Mouse (Mus musculus) heart, postnatal 0 days (tissue): ENCODE measurements around the gene Gm11077. TPM values are rescaled to one million over a fixed set of nuclear protein-coding genes. Genes with fewer than 3 reads are reported as not detected.

ENCODE experiments used
- ATAC-seq: fragments of 200-750 bp; cut with Nextera tagmentation; 2 replicates; pipeline ENCODE4 v1.8.0; 2017; ENCODE audit warnings: low read depth, moderate number of reproducible peaks, moderate library complexity; ENCODE audit not compliant: insufficient read depth
- DNase-seq: peaks from one replicate; pipeline ENCODE4 v3.0.0-alpha.2; 2016; ENCODE audit warnings: low spot score
- H3K27ac ChIP-seq: fragments of 300-500 bp; sonication (generic); 2 replicates; pipeline ENCODE4 v1.5.1; 2014; ENCODE audit warnings: low read depth, mild to moderate bottlenecking
- H3K27me3 ChIP-seq: fragments of 300-500 bp; sonication (generic); 2 replicates; pipeline ENCODE4 v1.6.1; 2014; ENCODE audit warnings: low read length, mixed read lengths; ENCODE audit not compliant: control insufficient read depth, insufficient read depth
- H3K36me3 ChIP-seq: fragments of 300-500 bp; sonication (generic); replicated peaks from 2 replicates; pipeline ENCODE4 v1.6.1; 2014; ENCODE audit warnings: low read length, mixed read lengths; ENCODE audit not compliant: control insufficient read depth, insufficient read depth
- H3K4me1 ChIP-seq: fragments of 300-500 bp; sonication (generic); 2 replicates; pipeline ENCODE4 v1.6.1; 2014; ENCODE audit warnings: antibody characterized with exemption; ENCODE audit not compliant: control insufficient read depth, insufficient read depth
- H3K4me2 ChIP-seq: fragments of 300-500 bp; sonication (generic); 2 replicates; pipeline ENCODE4 v1.6.1; 2014; ENCODE audit warnings: low read depth, mild to moderate bottlenecking, low read length, moderate library complexity
- H3K4me3 ChIP-seq: fragments of 300-500 bp; sonication (generic); 2 replicates; pipeline ENCODE4 v1.5.1; 2014; ENCODE audit warnings: low read depth, low read length
- H3K9ac ChIP-seq: fragments of 300-500 bp; sonication (generic); replicated peaks from 2 replicates; pipeline ENCODE4 v1.6.1; 2014; ENCODE audit warnings: low read depth, low read length, mixed read lengths
- H3K9me3 ChIP-seq: fragments of 300-500 bp; sonication (generic); replicated peaks from 2 replicates; pipeline ENCODE4 v1.6.1; 2016; ENCODE audit warnings: low read length; ENCODE audit not compliant: control insufficient read depth
- CTCF ChIP-seq: IDR thresholded peaks from 2 replicates; pipeline ENCODE4 v1.5.1; 2016; ENCODE audit warnings: antibody characterized with exemption, control low read depth, low read depth
- EP300 ChIP-seq: IDR thresholded peaks from 2 replicates; pipeline ENCODE4 v1.6.1; 2016; ENCODE audit warnings: antibody characterized with exemption, low read depth
- WGBS: fragments of 180-500 bp; shearing (Covaris S2); extraction: QIAGEN DNeasy Blood & Tissue Kit; methylation state at CpG from one replicate; pipeline ENCODE4 v1.1.7; 2014; 5-methylcytosine and 5-hydroxymethylcytosine counted together
- polyA plus RNA-seq: library from polyadenylated mRNA; unstranded; fragments of >200 nt; fragmentation: Nextera tagmentation; extraction: Ambion mirVana; gene quantifications from 2 replicates; pipeline ENCODE4 v1.2.1, GENCODE M21; 2015
- total RNA-seq: library from RNA; depleted of rRNA; stranded (reverse); fragments of >200 nt; gene quantifications from 2 replicates; pipeline ENCODE4 v1.2.3, GENCODE M21; 2014; ENCODE audit warnings: low replicate concordance; rRNA removed

Gm11077 gene
- total and polyA plus RNA-seq, 2 experiments from 2014 or later: not detected

- ATAC-seq: no peak
- Histone ChIP-seq H3K36me3 (no peaks in the 10 kb centered on the region), H3K9me3 (no peaks in the 10 kb centered on the region), H3K4me1 (no peaks in the 10 kb centered on the region), H3K4me3 (no peak overlapping the region), H3K4me2 (no peak overlapping the region), H3K27ac (no peak overlapping the region), H3K9ac (no peak overlapping the region), H3K27me3 (no peaks in the 10 kb centered on the region)
- no peak for DNase-seq
- 63% methylated on average over 3 of the region's 3 CpGs for WGBS
- TF ChIP-seq EP300: no peak
- no peak for TF ChIP-seq CTCF
Measured at GRCm38 (mm10) chr6:140798841-140799240, 69.8 kb downstream of the Gm11077 start.

- TF ChIP-seq EP300 (no peak), CTCF (no peak)
- no peak for ATAC-seq
- H3K27me3 ChIP-seq: no peaks in the 10 kb centered on the region
Measured at GRCm38 (mm10) chr6:140799435-140800040, 70.5 kb downstream of the Gm11077 start.

GRCm38 (mm10) chr6:140800587-140800986 is 71.5 kb downstream of the Gm11077 start:
- Histone ChIP-seq H3K4me1 (no peaks in the 10 kb centered on the region), H3K36me3 (no peaks in the 10 kb centered on the region), H3K9ac (no peak overlapping the region), H3K27ac (no peak overlapping the region), H3K27me3 (no peaks in the 10 kb centered on the region), H3K4me3 (no peak overlapping the region), H3K9me3 (no peaks in the 10 kb centered on the region), H3K4me2 (no peak overlapping the region)
- DNase-seq (no peak), ATAC-seq (no peak)
- TF ChIP-seq CTCF: no peak
- WGBS: 73% methylated on average over 4 of the region's 4 CpGs

More at GRCm38 (mm10) chr6:140799435-140800040, 70.5 kb downstream of the Gm11077 start:
- Histone ChIP-seq H3K4me3 (no peak overlapping the region), H3K27ac (no peak overlapping the region), H3K36me3 (no peaks in the 10 kb centered on the region), H3K4me2 (no peak overlapping the region), H3K9me3 (no peaks in the 10 kb centered on the region), H3K4me1 (no peaks in the 10 kb centered on the region), H3K9ac (no peak overlapping the region)
- WGBS: 82% methylated on average over 16 of the region's 16 CpGs
- no peak for DNase-seq

Other genes with a start within 250 kb of the Gm11077 start
- 14.8 and 23.8 TPM in 2 replicates for gene Aebp2, start 106.6 kb upstream of the Gm11077 start, total RNA-seq
- 5.2 and 5.4 TPM in 2 replicates for gene Aebp2, start 106.6 kb upstream of the Gm11077 start, polyA plus RNA-seq